Mouse (Mus musculus): ENCODE measurements around the gene Pthlh.

DNA sequence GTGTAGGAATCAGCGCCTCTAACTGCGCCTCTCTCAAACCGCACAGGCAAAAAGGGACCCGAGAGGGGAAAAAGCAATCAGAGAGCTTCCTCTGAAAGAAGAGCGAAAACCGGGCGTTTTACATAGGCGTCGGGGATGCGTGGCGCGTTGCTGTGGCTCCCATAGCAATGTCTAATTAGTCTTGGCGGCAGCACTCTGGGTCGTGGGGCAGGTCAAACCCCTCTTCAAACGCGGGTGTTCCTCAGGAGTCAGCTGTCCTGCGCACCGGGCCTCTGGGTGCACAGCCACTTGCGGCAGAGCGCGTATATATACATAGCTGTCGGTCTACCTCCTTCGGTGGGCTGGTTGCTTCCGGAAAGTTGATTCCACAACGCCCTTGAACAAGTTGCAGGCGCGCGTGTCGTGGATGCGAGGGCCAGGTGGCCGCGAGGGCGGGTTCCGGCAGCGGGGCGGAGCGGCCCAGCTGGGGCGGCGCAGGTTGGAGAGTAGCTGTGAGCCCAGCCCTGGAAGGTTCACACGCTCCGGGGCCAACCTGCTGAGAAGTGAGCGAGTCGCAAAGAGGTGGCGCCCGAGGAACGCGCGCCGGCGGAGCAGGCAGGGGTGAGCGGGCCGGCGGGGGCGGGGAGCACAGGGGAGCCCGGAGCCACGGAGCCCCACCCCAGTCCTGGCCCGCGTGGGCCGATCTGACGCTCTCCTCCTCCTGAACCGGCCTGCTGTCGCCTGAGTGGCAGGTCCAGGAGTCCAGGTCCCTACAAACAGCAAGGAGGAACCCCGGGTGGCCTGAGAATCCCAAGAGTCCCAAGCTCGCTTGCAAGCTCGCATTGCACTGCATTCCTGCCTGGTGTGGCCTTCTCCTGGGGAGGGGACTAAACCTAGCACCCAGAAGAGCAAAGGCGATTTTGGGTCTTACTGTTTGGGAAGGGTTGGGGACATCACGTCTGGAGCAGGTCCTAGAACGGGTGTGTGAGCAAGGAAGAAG, at the start of gene Pthlh:
- TF ChIP-seq USF2 (conservative IDR thresholded peaks at IDR 0.05; ENCODE audit: low read depth, low read length) (no peak), POLR2A (IDR thresholded peaks at IDR 0.05; ENCODE audit: low read depth, low read length) (no peak), CTCF (conservative IDR thresholded peaks at IDR 0.05 in 1 of 2, IDR thresholded peaks at IDR 0.05 in 1 of 2; ENCODE audit: low read depth in 2 of 2, low read length in 2 of 2) (peak in 1 of 2 experiments; percentile 39; a peak in 2 of 4 replicates), USF1 (IDR thresholded peaks at IDR 0.05; ENCODE audit: low read depth, low read length) (no peak), TCF12 (IDR thresholded peaks at IDR 0.05; ENCODE audit: low read depth, low read length) (no peak), POLR2AphosphoS2 (IDR thresholded peaks at IDR 0.05; ENCODE audit: low read depth, low read length) (no peak)
